Mouse (Mus musculus) myocyte (in vitro differentiated cells): ENCODE data around the gene Adam10.

Experiments used
- CEBPB ChIP-seq: IDR thresholded peaks from 2 replicates; pipeline ENCODE4 v1.6.1; 2011; ENCODE audit warnings: mild to moderate bottlenecking, moderate library complexity; ENCODE audit not compliant: poor library complexity, insufficient read depth, severe bottlenecking
- E2F4 ChIP-seq: IDR thresholded peaks from one replicate; pipeline ENCODE4 v1.6.1; 2011; ENCODE audit warnings: mild to moderate bottlenecking, control low read depth, moderate library complexity; ENCODE audit not compliant: insufficient read depth
- MAX ChIP-seq: IDR thresholded peaks from one replicate; pipeline ENCODE4 v1.6.1; 2011; ENCODE audit warnings: low read depth, mild to moderate bottlenecking, control low read depth
- MYOD1 ChIP-seq, 3 experiments: IDR thresholded peaks; one replicate each; pipeline ENCODE4 v1.6.1; 2011; ENCODE audit warnings: control low read depth in 2 of 3, low read depth in 2 of 3, mild to moderate bottlenecking in 2 of 3, moderate library complexity in 1 of 3; ENCODE audit not compliant: insufficient read length in 2 of 3, control insufficient read depth in 1 of 3
- POLR2A ChIP-seq: IDR thresholded peaks from one replicate; pipeline ENCODE4 v1.6.1; 2011; ENCODE audit warnings: low read depth, mild to moderate bottlenecking, control low read depth, moderate library complexity; ENCODE audit not compliant: insufficient read length
- POLR2AphosphoS2 ChIP-seq: IDR thresholded peaks from one replicate; pipeline ENCODE4 v1.6.1; 2011; ENCODE audit warnings: low read depth, control low read depth; ENCODE audit not compliant: insufficient read length
- TCF12 ChIP-seq: IDR thresholded peaks from one replicate; pipeline ENCODE4 v1.6.1; 2011; ENCODE audit warnings: mild to moderate bottlenecking, control low read depth; ENCODE audit not compliant: poor library complexity, insufficient read depth, severe bottlenecking
- USF1 ChIP-seq: IDR thresholded peaks from one replicate; pipeline ENCODE4 v1.6.1; 2011; ENCODE audit warnings: low read depth, mild to moderate bottlenecking, control low read depth, moderate library complexity

GRCm38 (mm10) chr9:70658266-70658665 lies 20.5 kb upstream of the Adam10 start:
- no peak for TF ChIP-seq POLR2A
- no peak for TF ChIP-seq POLR2AphosphoS2
- no peak for TF ChIP-seq MYOD1 (IDR thresholded peaks at IDR 0.05; ENCODE audit: control insufficient read depth in 1 of 3, insufficient read length in 2 of 3, low read depth in 2 of 3)
- TF ChIP-seq USF1: no peak
- TF ChIP-seq E2F4: no peak
- TF ChIP-seq MAX: no peak
- no peak for TF ChIP-seq TCF12
- TF ChIP-seq CEBPB: no peak
